Mouse (Mus musculus) midbrain, embryonic 10.5 days (tissue): ENCODE measurements around the gene Camk2n1. TPM values are rescaled to one million over a fixed set of nuclear protein-coding genes. Genes with fewer than 3 reads are reported as not detected.
A peak's percentile ranks its signal among the peaks of the same experiment; 100 is the strongest.
"Not testable (repeated sequence)": the region's sequence is repeated elsewhere in the genome, so short reads cannot be mapped to it uniquely, and the experiment has no call there.

Experiments used
- DNase-seq: peaks from one replicate; pipeline ENCODE4 v3.0.0-alpha.2; 2017; ENCODE audit warnings: low spot score
- H3K27ac ChIP-seq: fragments of 300-500 bp; sonication (generic); replicated peaks from 2 replicates; pipeline ENCODE4 v1.5.1; 2016; ENCODE audit warnings: mild to moderate bottlenecking
- H3K27me3 ChIP-seq: fragments of 300-500 bp; sonication (generic); 2 replicates; pipeline ENCODE4 v1.6.1; 2016; ENCODE audit warnings: low read depth, mild to moderate bottlenecking; ENCODE audit not compliant: poor library complexity, severe bottlenecking
- H3K36me3 ChIP-seq: fragments of 300-500 bp; sonication (generic); 2 replicates; pipeline ENCODE4 v1.6.1; 2016; ENCODE audit warnings: mild to moderate bottlenecking, moderate library complexity
- H3K4me1 ChIP-seq: fragments of 300-500 bp; sonication (generic); 2 replicates; pipeline ENCODE4 v1.6.1; 2016
- H3K4me3 ChIP-seq: fragments of 300-500 bp; sonication (generic); 2 replicates; pipeline ENCODE4 v1.5.1; 2016; ENCODE audit warnings: mild to moderate bottlenecking, moderate library complexity
- H3K9me3 ChIP-seq: fragments of 300-500 bp; sonication (generic); replicated peaks from 2 replicates; pipeline ENCODE4 v1.6.1; 2016; ENCODE audit warnings: mild to moderate bottlenecking
- WGBS: fragments of 180-500 bp; shearing (Covaris S2); methylation state at CpG from one replicate; pipeline ENCODE4 v1.1.7; 2016; 5-methylcytosine and 5-hydroxymethylcytosine counted together
- polyA plus RNA-seq: library from polyadenylated mRNA; unstranded; fragments of >200 nt; fragmentation: Nextera tagmentation; extraction: Ambion mirVana; gene quantifications from 2 replicates; pipeline ENCODE4 v1.2.1, GENCODE M21; 2016

Gene Camk2n1
- 3.3 and 3.9 TPM in 2 replicates for polyA plus RNA-seq

DNA sequence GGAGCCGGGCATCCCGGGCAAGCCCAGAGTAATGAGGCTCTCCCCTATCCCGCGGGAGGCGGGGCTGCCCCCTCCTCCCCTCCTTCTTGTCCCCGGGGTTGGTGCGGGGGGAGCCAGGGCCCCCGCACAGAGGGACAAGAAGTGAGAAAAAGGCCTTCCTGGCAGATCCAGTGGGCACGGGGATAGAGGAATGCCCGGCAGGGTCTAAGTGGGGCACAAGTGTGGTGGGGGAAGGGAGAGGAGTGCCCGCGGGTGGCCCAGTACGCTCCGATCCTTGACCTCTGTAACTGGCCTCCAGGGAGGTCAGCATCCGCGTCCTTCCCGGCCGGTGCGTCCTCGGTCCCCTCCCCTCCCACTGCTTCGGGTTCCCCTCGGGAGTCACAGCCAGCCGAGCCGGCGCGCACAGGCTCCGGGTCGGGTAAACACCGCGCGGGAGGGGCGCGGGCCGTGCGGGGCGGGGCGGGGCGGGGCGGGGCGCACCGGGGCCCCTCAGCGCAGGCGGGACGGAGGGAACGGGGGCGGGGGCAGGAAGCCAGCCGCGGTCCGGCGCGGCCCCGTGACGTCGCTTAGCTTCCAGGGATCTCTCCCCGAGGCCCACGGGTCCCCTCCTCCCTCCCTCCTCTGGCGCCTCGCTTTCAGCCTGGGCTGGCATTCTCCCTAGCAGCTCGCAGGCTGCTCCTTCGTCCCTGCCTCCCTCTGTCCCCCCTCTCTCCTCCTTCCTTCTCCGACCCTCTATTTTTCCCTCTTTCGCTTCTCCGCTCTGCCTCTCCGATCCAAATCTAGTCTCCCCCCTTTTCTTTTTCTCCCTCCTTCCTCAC, at the start of gene Camk2n1:
Gene Camk2n1 (plus strand): TSS at position 562 of the 818 bp plus-strand sequence.
- H3K4me3 ChIP-seq: peak within 1 kb of the TSS; percentile 96
- H3K36me3 ChIP-seq: 0 out of 2 replicates have a peak, but pooled peaks cover 10% of the 10 kb centered on the region
- peak; percentile 85 for DNase-seq
- H3K9me3 ChIP-seq: no peaks in the 10 kb centered on the region
- H3K27me3 ChIP-seq: peaks cover 81% of the 10 kb centered on the region
- H3K27ac ChIP-seq: peak within 1 kb of the TSS; percentile 97
- H3K4me1 ChIP-seq: peaks cover 82% of the 10 kb centered on the region
- WGBS: under 1% methylated on average over 40 of the region's 64 CpGs

DNA sequence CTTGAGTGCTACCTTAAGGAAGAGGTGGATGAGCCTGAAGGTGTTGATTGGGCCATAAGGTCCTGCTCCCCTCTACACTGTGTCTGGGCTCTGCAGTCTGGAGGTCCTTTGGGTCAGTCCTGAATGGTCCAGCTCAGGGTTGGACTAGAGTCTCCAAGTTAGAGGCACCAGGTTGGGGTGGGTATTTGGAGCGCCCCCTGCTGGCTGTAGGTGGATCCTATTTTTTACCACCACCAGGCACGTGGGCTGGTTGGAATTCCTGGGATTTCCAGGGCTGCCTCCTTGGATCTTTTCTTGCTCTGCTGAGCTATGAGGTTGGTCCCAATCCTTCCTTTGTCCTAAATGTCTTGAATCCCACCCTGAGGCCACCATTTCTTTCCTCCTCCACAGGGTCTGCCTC, 49.3 kb upstream of the Camk2n1 start:
- Histone ChIP-seq H3K4me1 (no peaks in the 10 kb centered on the region), H3K36me3 (no peaks in the 10 kb centered on the region), H3K27ac (no peak overlapping the region), H3K4me3 (no peak overlapping the region), H3K9me3 (no peaks in the 10 kb centered on the region), H3K27me3 (peaks cover 6% of the 10 kb centered on the region; the same call in 1 of the 2 replicates)
- peak; percentile 33 for DNase-seq
- 3% methylated on average over 2 of the region's 2 CpGs for WGBS

DNA sequence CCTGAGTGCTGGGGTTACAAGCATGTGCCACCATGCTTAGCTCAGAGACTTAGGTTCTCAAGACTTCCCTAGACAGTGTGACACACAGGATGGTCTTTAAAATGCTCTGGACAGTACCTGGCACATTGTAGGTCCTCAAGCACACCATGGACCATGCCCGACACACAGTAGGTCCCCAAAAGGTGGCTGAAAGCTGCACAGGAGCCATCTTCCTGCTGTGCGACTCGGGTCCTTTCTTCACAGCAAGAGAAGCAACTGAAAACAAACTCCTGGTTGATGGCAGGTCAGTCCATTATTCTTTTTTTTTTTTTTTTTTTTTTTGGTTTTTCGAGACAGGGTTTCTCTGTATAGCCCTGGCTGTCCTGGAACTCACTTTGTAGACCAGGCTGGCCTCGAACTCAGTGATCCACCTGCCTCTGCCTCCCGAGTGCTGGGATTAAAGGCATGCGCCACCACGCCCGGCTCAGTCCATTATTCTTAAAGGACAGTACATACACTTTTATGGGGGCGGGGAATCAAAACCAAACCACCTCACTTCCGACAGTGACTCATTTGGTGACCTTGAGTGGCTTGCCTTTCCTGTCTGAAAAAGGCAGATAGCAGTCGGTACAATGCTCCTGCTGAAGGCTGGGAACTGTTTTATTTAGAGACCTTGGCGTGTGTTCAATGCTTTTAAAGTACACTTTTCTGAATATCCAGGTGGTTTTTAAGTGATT, 46.5 kb upstream of the Camk2n1 start:
- Histone ChIP-seq H3K4me3 (no peak overlapping the region), H3K27ac (no peak overlapping the region), H3K27me3 (peaks cover 19% of the 10 kb centered on the region; the same call in 1 of the 2 replicates), H3K4me1 (0 out of 2 replicates have a peak, but pooled peaks cover 5% of the 10 kb centered on the region), H3K36me3 (no peaks in the 10 kb centered on the region), H3K9me3 (no peaks in the 10 kb centered on the region)
- WGBS: 85% methylated on average over 12 of the region's 13 CpGs
- DNase-seq: no peak

DNA sequence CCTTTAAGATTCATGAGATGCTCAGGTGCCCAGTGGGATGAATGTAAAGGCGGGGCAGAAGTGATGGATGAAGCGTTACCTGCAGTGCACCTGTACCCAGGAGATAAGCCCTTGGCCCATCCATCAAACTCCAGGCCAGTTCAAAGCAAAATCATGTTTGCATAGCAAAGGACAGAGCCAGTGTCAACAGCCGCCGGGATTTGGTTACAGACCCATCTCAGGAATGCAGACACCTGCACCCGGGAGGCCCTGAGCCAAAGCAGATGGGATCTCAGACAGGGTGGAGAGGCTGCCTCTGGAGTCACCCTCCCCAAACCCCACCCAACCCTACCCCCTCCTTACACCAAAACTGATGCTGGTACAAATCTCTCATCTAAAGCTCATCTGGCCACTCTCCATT, 43.1 kb upstream of the Camk2n1 start:
- Histone ChIP-seq H3K27ac (no peak overlapping the region), H3K9me3 (no peaks in the 10 kb centered on the region), H3K36me3 (no peaks in the 10 kb centered on the region), H3K4me1 (peaks cover 14% of the 10 kb centered on the region; the same call in 1 of the 2 replicates), H3K27me3 (peaks cover 33% of the 10 kb centered on the region), H3K4me3 (no peak overlapping the region)
- DNase-seq: no peak
- 29% methylated on average over 5 of the region's 5 CpGs for WGBS

DNA sequence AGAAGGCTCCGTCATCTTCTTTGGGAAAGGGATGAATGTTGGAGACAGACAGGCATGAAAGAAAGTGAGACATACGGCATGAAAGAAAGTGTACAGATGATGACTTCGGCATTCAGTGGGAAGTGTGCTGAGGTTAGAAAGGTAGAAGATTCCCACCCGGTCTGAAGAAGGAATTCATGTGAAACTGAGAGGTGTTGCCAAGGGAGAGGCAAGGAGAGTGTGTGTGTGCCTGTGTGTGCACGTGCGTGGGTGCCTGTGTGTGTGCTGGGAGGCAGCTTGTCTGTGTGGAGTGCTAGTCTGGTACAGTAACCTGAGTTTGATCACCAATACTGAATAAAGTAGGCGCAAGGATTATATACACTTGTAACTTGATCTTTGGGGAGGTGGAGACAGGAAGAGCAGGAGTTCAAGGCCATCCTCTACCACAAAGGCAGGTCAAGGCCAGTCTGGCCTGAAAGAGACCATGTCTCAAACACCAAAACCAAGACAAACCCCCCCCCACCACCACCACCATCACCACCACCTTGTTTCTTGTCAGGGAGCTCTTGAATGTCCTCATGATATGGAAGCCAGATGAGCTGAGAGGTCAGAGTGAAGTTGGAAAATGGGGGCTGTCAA, 42.5 kb upstream of the Camk2n1 start:
- H3K36me3 ChIP-seq: no peaks in the 10 kb centered on the region
- H3K4me1 ChIP-seq: peaks cover 14% of the 10 kb centered on the region; the same call in 1 of the 2 replicates
- H3K27me3 ChIP-seq: peaks cover 29% of the 10 kb centered on the region
- WGBS: 54% methylated on average over 7 of the region's 7 CpGs
- H3K9me3 ChIP-seq: no peaks in the 10 kb centered on the region
- H3K27ac ChIP-seq: no peak overlapping the region
- DNase-seq: no peak
- H3K4me3 ChIP-seq: no peak overlapping the region

DNA sequence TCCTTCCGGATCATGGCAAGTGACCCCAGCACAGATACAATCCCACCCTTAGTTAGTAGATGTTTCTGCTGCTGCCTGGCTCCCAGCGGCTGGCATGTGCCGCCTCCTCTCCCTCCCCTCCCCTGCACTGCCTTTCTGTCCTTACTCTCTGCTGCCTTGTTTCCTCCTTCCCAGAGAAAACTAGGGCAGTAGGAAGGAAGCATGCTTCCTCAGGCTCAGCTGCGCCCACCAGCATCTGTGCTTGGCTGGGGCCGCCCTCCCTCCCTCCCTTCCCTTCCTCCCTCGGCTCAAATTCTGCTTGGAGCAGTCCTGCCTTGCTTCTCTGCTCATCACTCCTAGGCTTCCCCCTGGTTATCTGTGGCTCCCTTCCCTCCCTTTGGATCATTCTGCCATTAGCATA, 39.4 kb upstream of the Camk2n1 start:
- Histone ChIP-seq H3K27me3 (peaks cover 29% of the 10 kb centered on the region), H3K27ac (no peak overlapping the region), H3K4me3 (no peak overlapping the region), H3K4me1 (peaks cover 26% of the 10 kb centered on the region), H3K9me3 (no peaks in the 10 kb centered on the region), H3K36me3 (no peaks in the 10 kb centered on the region)
- WGBS: 34% methylated on average over 6 of the region's 6 CpGs
- DNase-seq: no peak

DNA sequence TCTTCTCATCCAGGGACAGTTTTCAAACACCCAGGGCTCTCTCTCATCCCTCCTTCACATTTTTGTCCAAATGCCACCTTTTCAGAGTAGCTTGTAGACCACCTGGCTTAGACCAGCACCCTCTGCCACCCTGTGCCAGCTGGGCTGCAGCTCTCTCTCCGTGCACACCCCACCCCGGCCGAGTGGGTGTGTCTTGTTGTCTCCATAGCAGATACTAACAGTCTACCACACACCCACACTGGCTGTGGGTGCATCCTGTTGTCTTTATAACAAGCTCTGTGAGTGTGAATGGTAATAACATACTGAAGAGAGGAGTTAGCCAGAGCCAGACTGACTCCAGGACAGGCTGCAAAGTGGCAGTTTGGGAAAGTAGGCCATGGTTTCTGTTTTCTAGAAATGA, 38.1 kb upstream of the Camk2n1 start:
- Histone ChIP-seq H3K9me3 (no peaks in the 10 kb centered on the region), H3K4me1 (peaks cover 25% of the 10 kb centered on the region), H3K36me3 (no peaks in the 10 kb centered on the region), H3K4me3 (no peak overlapping the region), H3K27me3 (peaks cover 21% of the 10 kb centered on the region), H3K27ac (no peak overlapping the region)
- DNase-seq: no peak
- WGBS: 80% methylated on average over 3 of the region's 3 CpGs

DNA sequence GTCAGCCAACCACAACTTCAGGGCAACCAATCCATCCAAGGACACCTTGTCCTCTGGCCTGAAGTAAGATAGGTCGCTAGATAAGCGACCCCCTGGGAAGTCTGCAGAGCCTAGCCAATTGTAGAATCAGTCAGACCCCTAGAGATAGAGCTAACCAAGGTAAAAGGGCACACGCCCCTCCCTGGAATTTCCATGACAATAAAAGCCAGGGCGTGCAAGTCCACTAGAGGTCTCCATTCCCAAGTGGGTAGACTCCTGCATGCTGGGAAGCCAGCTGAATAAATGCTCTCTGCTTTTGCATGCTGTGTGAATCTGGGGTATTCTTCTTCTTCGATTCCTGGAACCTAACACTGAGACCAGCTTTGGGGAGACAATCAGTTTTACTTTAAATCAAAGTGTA, 37.7 kb upstream of the Camk2n1 start:
- no peak overlapping the region for H3K4me3 ChIP-seq
- peaks cover 21% of the 10 kb centered on the region for H3K4me1 ChIP-seq
- 59% methylated on average over 5 of the region's 5 CpGs for WGBS
- H3K9me3 ChIP-seq: no peaks in the 10 kb centered on the region
- H3K27me3 ChIP-seq: peaks cover 17% of the 10 kb centered on the region
- no peak for DNase-seq
- no peaks in the 10 kb centered on the region for H3K36me3 ChIP-seq
- H3K27ac ChIP-seq: no peak overlapping the region

DNA sequence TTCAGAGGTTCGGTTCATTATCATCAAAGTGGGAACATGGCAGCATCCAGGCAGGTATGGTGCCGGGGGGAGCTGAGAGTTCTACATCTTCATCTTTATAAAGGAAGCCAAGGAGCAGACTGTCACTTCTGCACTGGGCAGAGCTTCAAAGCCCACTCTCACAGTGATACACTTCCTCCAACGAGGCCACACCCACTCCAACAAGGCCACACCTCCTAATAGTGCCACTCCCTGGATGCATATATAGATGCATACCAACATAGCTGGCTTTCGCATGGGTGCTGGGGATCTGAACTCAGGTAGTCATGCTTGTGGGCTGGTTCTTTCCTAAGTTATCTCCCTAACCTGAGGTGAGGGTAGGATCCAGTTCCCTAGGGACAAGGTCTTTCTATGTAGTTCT, 36.2 kb upstream of the Camk2n1 start:
- Histone ChIP-seq H3K27ac (no peak overlapping the region), H3K4me1 (peaks cover 21% of the 10 kb centered on the region), H3K4me3 (no peak overlapping the region), H3K9me3 (no peaks in the 10 kb centered on the region), H3K36me3 (no peaks in the 10 kb centered on the region), H3K27me3 (peaks cover 12% of the 10 kb centered on the region)
- WGBS: 84% methylated on average over 4 of the region's 4 CpGs
- DNase-seq: no peak

DNA sequence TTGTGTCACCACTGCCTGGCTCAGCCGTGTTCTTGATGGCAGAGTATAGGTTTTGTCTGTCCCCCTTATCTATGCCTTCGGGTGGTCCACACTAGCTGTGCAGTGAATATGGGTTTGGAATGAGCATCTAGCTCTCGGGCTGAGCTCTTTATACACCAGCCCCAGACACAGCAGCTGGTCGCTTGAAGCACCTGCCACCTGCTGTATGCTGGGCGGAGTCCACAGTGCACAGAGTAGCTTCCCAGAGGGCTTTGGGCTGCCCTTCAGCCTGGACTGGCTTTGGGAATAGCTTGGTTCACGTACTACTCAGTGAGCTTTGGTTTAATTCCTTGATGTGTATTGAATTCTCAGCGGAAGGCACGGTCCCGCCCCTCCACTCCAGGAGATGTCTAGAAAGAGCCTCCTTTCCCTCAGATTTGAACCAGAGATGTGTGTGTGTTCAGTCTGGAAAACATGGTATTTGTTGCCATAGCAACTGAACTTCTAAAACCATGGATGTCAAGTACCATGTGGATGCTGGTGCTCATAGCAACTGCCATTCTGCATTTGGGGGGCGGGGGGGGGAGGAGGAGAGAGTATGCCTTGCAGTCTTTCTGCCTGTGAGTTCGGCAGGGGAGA, 35.7 kb upstream of the Camk2n1 start:
- peaks cover 21% of the 10 kb centered on the region for H3K4me1 ChIP-seq
- H3K36me3 ChIP-seq: no peaks in the 10 kb centered on the region
- H3K27me3 ChIP-seq: peaks cover 12% of the 10 kb centered on the region
- WGBS: 59% methylated on average over 11 of the region's 11 CpGs
- DNase-seq: no peak
- no peaks in the 10 kb centered on the region for H3K9me3 ChIP-seq
- H3K27ac ChIP-seq: no peak overlapping the region
- H3K4me3 ChIP-seq: no peak overlapping the region

DNA sequence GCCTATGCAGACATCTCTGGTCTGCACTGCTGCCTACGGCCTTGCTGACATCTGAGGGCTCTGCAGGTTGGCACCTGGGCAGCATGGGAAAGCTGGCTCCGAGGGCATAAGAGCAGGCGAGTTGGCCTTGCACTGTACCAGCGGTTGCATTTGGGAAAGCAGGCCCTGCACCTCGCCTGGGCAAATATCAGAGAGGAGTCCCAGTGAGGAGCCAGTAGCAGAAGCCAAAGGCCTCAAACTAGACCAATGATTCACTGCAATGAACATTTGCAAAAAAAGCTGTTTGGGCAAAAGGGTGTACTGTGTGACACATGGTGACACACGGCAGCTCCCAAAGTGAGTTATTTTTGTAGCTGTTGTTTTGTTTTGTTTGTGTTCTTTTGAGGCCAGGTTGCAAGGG, 29.1 kb upstream of the Camk2n1 start:
- Histone ChIP-seq H3K4me1 (no peaks in the 10 kb centered on the region), H3K36me3 (no peaks in the 10 kb centered on the region), H3K27ac (no peak overlapping the region), H3K27me3 (no peaks in the 10 kb centered on the region; the same call in none of the 2 replicates), H3K9me3 (no peaks in the 10 kb centered on the region), H3K4me3 (no peak overlapping the region)
- WGBS: 83% methylated on average over 6 of the region's 6 CpGs
- no peak for DNase-seq

DNA sequence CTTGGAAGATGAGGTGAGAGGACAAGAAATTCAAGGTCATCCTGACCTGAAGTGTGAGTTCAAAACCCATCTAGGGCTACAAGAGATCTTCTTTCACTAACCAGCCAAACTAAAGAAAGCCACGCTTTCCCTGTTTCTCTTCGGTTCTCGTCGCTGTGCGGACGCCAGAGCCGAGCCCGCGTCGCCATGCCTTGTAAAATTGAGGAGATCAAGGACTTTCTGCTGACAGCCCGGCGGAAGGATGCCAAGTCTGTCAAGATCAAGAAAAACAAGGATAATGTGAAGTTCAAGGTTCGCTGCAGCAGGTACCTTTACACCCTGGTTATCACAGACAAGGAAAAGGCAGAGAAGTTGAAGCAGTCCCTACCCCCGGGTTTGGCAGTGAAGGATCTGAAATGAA, 28.5 kb upstream of the Camk2n1 start:
- not testable (repeated sequence) for DNase-seq, H3K4me3 ChIP-seq, H3K4me1 ChIP-seq, H3K27me3 ChIP-seq, H3K9me3 ChIP-seq, H3K36me3 ChIP-seq, H3K27ac ChIP-seq
- whole genome bisulfite sequencing: 92% methylated on average over 14 of the region's 14 CpGs
